Mouse (Mus musculus): ENCODE measurements around the gene Mus81. TPM values are rescaled to one million over a fixed set of nuclear protein-coding genes. Genes with fewer than 3 reads are reported as not detected.
"Not testable (repeated sequence)": the region's sequence is repeated elsewhere in the genome, so short reads cannot be mapped to it uniquely, and the experiment has no call there.

Mus81 gene
- polyA plus RNA-seq, 1 experiment: 94.2 TPM

- Histone ChIP-seq H3K4me1 (ENCODE audit: control insufficient read depth, insufficient read depth, low read length) (no peaks in the 10 kb centered on the region), H3K4me3 (replicated peaks; ENCODE audit: insufficient read depth, low read depth, low read length) (no peak overlapping the region), H3K27ac (ENCODE audit: insufficient read depth, low read length) (no peak overlapping the region), H3K27me3 (ENCODE audit: control insufficient read depth, insufficient read depth, low read length) (no peaks in the 10 kb centered on the region)
- no peak for TF ChIP-seq POLR2A (IDR thresholded peaks at IDR 0.05; ENCODE audit: borderline replicate concordance, insufficient read depth, low read length)
- no peak for TF ChIP-seq CTCF (IDR thresholded peaks at IDR 0.05; ENCODE audit: borderline replicate concordance, insufficient read depth, low read depth, low read length)
- no peak for DNase-seq
- 84% methylated on average over 2 of the region's 2 CpGs for WGBS
Observed at GRCm38 (mm10) chr19:5500330-5500875, 12.2 kb upstream of the Mus81 start.

GRCm38 (mm10) chr19:5496052-5496370 lies 7.8 kb upstream of the Mus81 start:
- peaks cover 6% of the 10 kb centered on the region for H3K4me1 ChIP-seq (ENCODE audit: control insufficient read depth, insufficient read depth, low read length)
- TF ChIP-seq CTCF (IDR thresholded peaks at IDR 0.05; ENCODE audit: borderline replicate concordance, insufficient read depth, low read depth, low read length) (no peak), POLR2A (IDR thresholded peaks at IDR 0.05; ENCODE audit: borderline replicate concordance, insufficient read depth, low read length) (no peak)
- no peak for DNase-seq
- no peak overlapping the region for H3K4me3 ChIP-seq (replicated peaks; ENCODE audit: insufficient read depth, low read depth, low read length)
- WGBS: 79% methylated on average over 16 of the region's 16 CpGs
- H3K27me3 ChIP-seq (ENCODE audit: control insufficient read depth, insufficient read depth, low read length): no peaks in the 10 kb centered on the region
- no peak overlapping the region for H3K27ac ChIP-seq (ENCODE audit: insufficient read depth, low read length)

- DNase-seq: no peak
- no peak overlapping the region for H3K27ac ChIP-seq (ENCODE audit: insufficient read depth, low read length)
- 73% methylated on average over 12 of the region's 12 CpGs for WGBS
- H3K27me3 ChIP-seq (ENCODE audit: control insufficient read depth, insufficient read depth, low read length): no peaks in the 10 kb centered on the region
- peaks cover 6% of the 10 kb centered on the region for H3K4me1 ChIP-seq (ENCODE audit: control insufficient read depth, insufficient read depth, low read length)
- no peak for TF ChIP-seq POLR2A (IDR thresholded peaks at IDR 0.05; ENCODE audit: borderline replicate concordance, insufficient read depth, low read length)
- no peak for TF ChIP-seq CTCF (IDR thresholded peaks at IDR 0.05; ENCODE audit: borderline replicate concordance, insufficient read depth, low read depth, low read length)
- no peak overlapping the region for H3K4me3 ChIP-seq (replicated peaks; ENCODE audit: insufficient read depth, low read depth, low read length)
Observed at GRCm38 (mm10) chr19:5495353-5496051, 7.3 kb upstream of the Mus81 start.

- WGBS: 81% methylated on average over 3 of the region's 3 CpGs
- Histone ChIP-seq H3K27me3 (ENCODE audit: control insufficient read depth, insufficient read depth, low read length) (no peaks in the 10 kb centered on the region), H3K4me3 (replicated peaks; ENCODE audit: insufficient read depth, low read depth, low read length) (no peak overlapping the region), H3K4me1 (ENCODE audit: control insufficient read depth, insufficient read depth, low read length) (peaks cover 6% of the 10 kb centered on the region), H3K27ac (ENCODE audit: insufficient read depth, low read length) (no peak overlapping the region)
- TF ChIP-seq POLR2A (IDR thresholded peaks at IDR 0.05; ENCODE audit: borderline replicate concordance, insufficient read depth, low read length) (no peak), CTCF (IDR thresholded peaks at IDR 0.05; ENCODE audit: borderline replicate concordance, insufficient read depth, low read depth, low read length) (no peak)
- no peak for DNase-seq
Observed at GRCm38 (mm10) chr19:5494314-5494713, 6.1 kb upstream of the Mus81 start.

- not testable (repeated sequence) for H3K4me1 ChIP-seq (ENCODE audit: control insufficient read depth, insufficient read depth, low read length); H3K27me3 ChIP-seq (ENCODE audit: control insufficient read depth, insufficient read depth, low read length); DNase-seq; H3K4me3 ChIP-seq (replicated peaks; ENCODE audit: insufficient read depth, low read depth, low read length); H3K27ac ChIP-seq (ENCODE audit: insufficient read depth, low read length)
- WGBS: 28% methylated on average over 9 of the region's 9 CpGs
Observed at GRCm38 (mm10) chr19:5493301-5493721, 5.1 kb upstream of the Mus81 start.

- 54% methylated on average over 4 of the region's 4 CpGs for WGBS
- Histone ChIP-seq H3K4me3 (replicated peaks; ENCODE audit: insufficient read depth, low read depth, low read length) (no peak overlapping the region), H3K27ac (ENCODE audit: insufficient read depth, low read length) (no peak overlapping the region), H3K4me1 (ENCODE audit: control insufficient read depth, insufficient read depth, low read length) (peaks cover 6% of the 10 kb centered on the region), H3K27me3 (ENCODE audit: control insufficient read depth, insufficient read depth, low read length) (no peaks in the 10 kb centered on the region)
- TF ChIP-seq POLR2A (IDR thresholded peaks at IDR 0.05; ENCODE audit: borderline replicate concordance, insufficient read depth, low read length): no peak
- no peak for TF ChIP-seq CTCF (IDR thresholded peaks at IDR 0.05; ENCODE audit: borderline replicate concordance, insufficient read depth, low read depth, low read length)
- no peak for DNase-seq
Observed at GRCm38 (mm10) chr19:5492641-5493040, 4.4 kb upstream of the Mus81 start.

GRCm38 (mm10) chr19:5490898-5491708 lies 2.9 kb upstream of the Mus81 start:
- TF ChIP-seq POLR2A (IDR thresholded peaks at IDR 0.05; ENCODE audit: borderline replicate concordance, insufficient read depth, low read length) (peak; percentile 42; the same call in 1 of the 2 replicates), CTCF (IDR thresholded peaks at IDR 0.05; ENCODE audit: borderline replicate concordance, insufficient read depth, low read depth, low read length) (no peak)
- Histone ChIP-seq H3K4me3 (replicated peaks; ENCODE audit: insufficient read depth, low read depth, low read length) (peak overlapping the region; percentile 88), H3K4me1 (ENCODE audit: control insufficient read depth, insufficient read depth, low read length) (peaks cover 12% of the 10 kb centered on the region), H3K27ac (ENCODE audit: insufficient read depth, low read length) (peak overlapping the region; percentile 69), H3K27me3 (ENCODE audit: control insufficient read depth, insufficient read depth, low read length) (no peaks in the 10 kb centered on the region)
- DNase-seq: peak; percentile 83 to 85
- under 1% methylated on average over 59 of the region's 59 CpGs for WGBS

Measured in cerebellum, adult 2 months (tissue).